Mouse (Mus musculus) lung, adult 2 months (tissue): ENCODE measurements at regions not wholly inside any gene's neighbourhood (a gene's known extent, or its start where the extent isn't known, plus 50 kb on each side); places are given as distances from the start of the nearest gene placed in this dataset.

ENCODE experiments used
- DNase-seq: peaks from one replicate; pipeline ENCODE4 v3.0.0; 2022
- H3K4me1 ChIP-seq: fragments of 200-500 bp; 2 replicates; pipeline ENCODE4 v1.6.1; 2011; ENCODE audit warnings: low read length; ENCODE audit not compliant: control insufficient read depth, insufficient read depth
- H3K4me3 ChIP-seq: fragments of 200-500 bp; replicated peaks from 2 replicates; pipeline ENCODE3; 2011; ENCODE audit warnings: low read depth, mild to moderate bottlenecking, control low read depth, low read length; ENCODE audit errors: extremely low read depth
- CTCF ChIP-seq: fragments of 200-500 bp; IDR thresholded peaks from 2 replicates; pipeline ENCODE4 v1.5.1; 2011; ENCODE audit warnings: mild to moderate bottlenecking, low read length, control low read depth; ENCODE audit not compliant: insufficient read depth
- POLR2A ChIP-seq: fragments of 200-500 bp; IDR thresholded peaks from 2 replicates; pipeline ENCODE4 v1.6.1; 2011; ENCODE audit warnings: low read depth, mild to moderate bottlenecking, control low read depth, low read length, borderline replicate concordance; ENCODE audit errors: extremely low read depth
- WGBS: fragments of 180-500 bp; shearing (Covaris S2); methylation state at CpG from one replicate; pipeline ENCODE4 v1.1.7; 2018; 5-methylcytosine and 5-hydroxymethylcytosine counted together

DNA sequence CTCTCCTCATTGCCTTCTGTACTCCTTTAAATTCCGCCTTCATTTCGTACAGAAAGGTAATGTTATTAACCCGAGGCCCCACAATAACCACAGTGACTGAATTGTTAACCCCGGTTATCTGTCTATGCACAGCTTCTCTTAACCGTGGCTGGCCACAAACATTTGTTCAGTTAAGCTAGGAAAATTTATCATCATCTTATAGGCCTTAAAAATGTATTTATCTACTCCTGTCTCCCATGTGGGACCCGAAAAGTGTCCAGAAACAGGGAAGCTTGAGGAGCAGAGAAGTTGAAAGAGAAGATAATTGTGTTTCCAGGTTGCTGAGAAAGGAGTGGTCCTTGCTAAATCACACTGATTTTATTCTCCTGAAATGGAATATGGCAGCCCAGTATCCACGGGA, 206.6 kb upstream of the Trib2 start:
- no peaks in the 10 kb centered on the region for H3K4me1 ChIP-seq
- no peak overlapping the region for H3K4me3 ChIP-seq
- no peak for DNase-seq
- WGBS = 89% methylated on average over 7 of the region's 7 CpGs
- TF ChIP-seq POLR2A = no peak
- TF ChIP-seq CTCF = no peak

- Histone ChIP-seq H3K4me1 (no peaks in the 10 kb centered on the region), H3K4me3 (no peak overlapping the region)
- WGBS = 41% methylated on average over 1 of the region's 1 CpGs
- TF ChIP-seq POLR2A (no peak), CTCF (no peak)
- no peak for DNase-seq
Measured at GRCm38 (mm10) chr12:16021202-16021821, 204.6 kb upstream of the Trib2 start.

- Histone ChIP-seq H3K4me1 (no peaks in the 10 kb centered on the region), H3K4me3 (no peak overlapping the region)
- DNase-seq = no peak
- WGBS = 86% methylated on average over 4 of the region's 4 CpGs
- TF ChIP-seq CTCF (no peak), POLR2A (no peak)
Measured at GRCm38 (mm10) chr12:16018237-16018636, 201.5 kb upstream of the Trib2 start.

GRCm38 (mm10) chr12:16016621-16017020, 199.9 kb upstream of the Trib2 start:
- H3K4me3 ChIP-seq = no peak overlapping the region
- H3K4me1 ChIP-seq = peaks cover 4% of the 10 kb centered on the region; the same call in 1 of the 2 replicates
- no peak for TF ChIP-seq POLR2A
- no peak for TF ChIP-seq CTCF
- WGBS = 90% methylated on average over 1 of the region's 1 CpGs
- DNase-seq = no peak

GRCm38 (mm10) chr12:16015596-16015995, 198.9 kb upstream of the Trib2 start:
- DNase-seq = no peak
- WGBS = 88% methylated on average over 8 of the region's 8 CpGs
- TF ChIP-seq CTCF (no peak), POLR2A (no peak)
- Histone ChIP-seq H3K4me1 (peaks cover 5% of the 10 kb centered on the region; the same call in 1 of the 2 replicates), H3K4me3 (no peak overlapping the region)

DNA sequence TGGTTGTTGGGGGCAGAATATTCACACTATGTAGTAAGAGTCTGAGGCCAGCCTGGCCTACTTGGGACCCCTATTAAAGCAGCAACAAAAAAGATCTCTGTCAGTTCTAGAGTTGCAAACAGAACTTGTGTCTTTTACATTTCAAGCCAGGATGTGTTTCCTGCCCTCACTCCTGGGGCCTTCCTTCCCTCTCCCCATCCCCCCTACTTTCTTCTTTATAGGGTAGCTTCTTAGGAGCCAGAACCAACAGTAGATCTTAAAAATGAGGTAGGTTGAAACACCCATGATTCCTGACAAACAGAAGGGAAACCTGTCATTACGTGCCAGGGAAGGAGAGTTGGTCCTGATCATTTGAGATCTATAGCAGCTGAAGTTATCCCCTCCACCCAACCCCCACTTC, 198.0 kb upstream of the Trib2 start:
- H3K4me1 ChIP-seq = peaks cover 14% of the 10 kb centered on the region
- no peak for TF ChIP-seq CTCF
- no peak for TF ChIP-seq POLR2A
- 83% methylated on average over 1 of the region's 1 CpGs for WGBS
- H3K4me3 ChIP-seq = no peak overlapping the region
- no peak for DNase-seq

GRCm38 (mm10) chr12:16013861-16014630, 197.3 kb upstream of the Trib2 start:
- TF ChIP-seq POLR2A (no peak), CTCF (no peak)
- Histone ChIP-seq H3K4me1 (peaks cover 14% of the 10 kb centered on the region), H3K4me3 (no peak overlapping the region)
- no peak for DNase-seq
- WGBS = 89% methylated on average over 6 of the region's 6 CpGs

- WGBS = 86% methylated on average over 2 of the region's 2 CpGs
Measured at GRCm38 (mm10) chr12:16013354-16013753, 196.6 kb upstream of the Trib2 start.

GRCm38 (mm10) chr12:16012081-16012480, 195.4 kb upstream of the Trib2 start:
- peaks cover 22% of the 10 kb centered on the region for H3K4me1 ChIP-seq
- no peak overlapping the region for H3K4me3 ChIP-seq
- DNase-seq = no peak
- 74% methylated on average over 4 of the region's 4 CpGs for WGBS
- TF ChIP-seq CTCF (no peak), POLR2A (no peak)

More at GRCm38 (mm10) chr12:16013354-16013753, 196.6 kb upstream of the Trib2 start:
- Histone ChIP-seq H3K4me1 (peaks cover 19% of the 10 kb centered on the region), H3K4me3 (no peak overlapping the region)
- TF ChIP-seq CTCF (no peak), POLR2A (no peak)
- DNase-seq = no peak

- peaks cover 22% of the 10 kb centered on the region for H3K4me1 ChIP-seq
Measured at GRCm38 (mm10) chr12:16009822-16010620, 193.3 kb upstream of the Trib2 start.

More at GRCm38 (mm10) chr12:16009822-16010620, 193.3 kb upstream of the Trib2 start:
- DNase-seq = no peak
- no peak overlapping the region for H3K4me3 ChIP-seq
- TF ChIP-seq POLR2A (no peak), CTCF (no peak)
- 56% methylated on average over 10 of the region's 10 CpGs for WGBS
